Mouse (Mus musculus) lung, postnatal 10 days (tissue): ENCODE results near the gene Spryd4.
"Not testable (repeated sequence)": the region's sequence is repeated elsewhere in the genome, so short reads cannot be mapped to it uniquely, and the experiment has no call there.

ENCODE experiments used
- DNase-seq: peaks from one replicate; pipeline ENCODE4 v3.0.0; 2021

The Spryd4 gene

GRCm38 (mm10) chr10:128225064-128225463 is 13.5 kb upstream of the Spryd4 start:
- no peak for DNase-seq

- no peak for DNase-seq
Observed at GRCm38 (mm10) chr10:128221533-128222286, 10.1 kb upstream of the Spryd4 start.

GRCm38 (mm10) chr10:128218387-128219117 is 6.9 kb upstream of the Spryd4 start:
- DNase-seq = no peak

GRCm38 (mm10) chr10:128214981-128215380 is 3.4 kb upstream of the Spryd4 start:
- no peak for DNase-seq

GRCm38 (mm10) chr10:128214112-128214511 is 2.5 kb upstream of the Spryd4 start:
- not testable (repeated sequence) for DNase-seq

- DNase-seq = peak; percentile 82
Observed at GRCm38 (mm10) chr10:128212871-128213323, 1.3 kb upstream of the Spryd4 start.

GRCm38 (mm10) chr10:128212148-128212547 is 541 bp upstream of the Spryd4 start:
- DNase-seq = no peak

- no peak for DNase-seq
Observed at GRCm38 (mm10) chr10:128210954-128211353, 653 bp downstream of the Spryd4 start.

GRCm38 (mm10) chr10:128210131-128210530 is 1.5 kb downstream of the Spryd4 start:
- no peak for DNase-seq

- DNase-seq = no peak
Observed at GRCm38 (mm10) chr10:128209311-128210009, 2.1 kb downstream of the Spryd4 start.

- no peak for DNase-seq
Observed at GRCm38 (mm10) chr10:128208326-128208725, 3.3 kb downstream of the Spryd4 start.

GRCm38 (mm10) chr10:128204941-128205340 is 6.7 kb downstream of the Spryd4 start:
- no peak for DNase-seq

GRCm38 (mm10) chr10:128201856-128202255 is 9.8 kb downstream of the Spryd4 start:
- DNase-seq = no peak

- DNase-seq = no peak
Observed at GRCm38 (mm10) chr10:128194551-128195461, 16.8 kb downstream of the Spryd4 start.

- DNase-seq = peak; percentile 98
Observed at GRCm38 (mm10) chr10:128194024-128194550, 17.5 kb downstream of the Spryd4 start, which contains the start of gene Gls2. Gene Gls2 (plus strand): TSS chr10:128194457.

- no peak for DNase-seq
Observed at GRCm38 (mm10) chr10:128193113-128193512, 18.5 kb downstream of the Spryd4 start.

GRCm38 (mm10) chr10:128192030-128192766 is 19.4 kb downstream of the Spryd4 start:
- not testable (repeated sequence) for DNase-seq

- no peak for DNase-seq
Observed at GRCm38 (mm10) chr10:128191472-128191871, 20.1 kb downstream of the Spryd4 start.

GRCm38 (mm10) chr10:128188242-128188877 is 23.2 kb downstream of the Spryd4 start:
- peak; percentile 85 for DNase-seq

- no peak for DNase-seq
Observed at GRCm38 (mm10) chr10:128187181-128187605, 24.4 kb downstream of the Spryd4 start.

- DNase-seq = peak; percentile 90
Observed at GRCm38 (mm10) chr10:128185959-128186358, 25.6 kb downstream of the Spryd4 start.
